Mouse (Mus musculus): ENCODE measurements around the gene Tmtc1. TPM values are rescaled to one million over a fixed set of nuclear protein-coding genes. Genes with fewer than 3 reads are reported as not detected.

Tmtc1 gene
- total RNA-seq, 1 experiment = 5.8 TPM

GRCm38 (mm10) chr6:148315106-148315505 is 129.1 kb downstream of the Tmtc1 start:
- Histone ChIP-seq H3K9ac (ENCODE audit: insufficient read depth, low read depth, low read length, poor library complexity, severe bottlenecking) (no peak overlapping the region), H3K27ac (ENCODE audit: insufficient read depth, low read depth, low read length, poor library complexity, severe bottlenecking) (no peak overlapping the region)
- in situ Hi-C loops (cut with MboI; ENCODE audit: low sequenced_read_pairs in 2 of 2, unreplicated experiment in 2 of 2) = no loop called here

GRCm38 (mm10) chr6:148310981-148311380 is 133.2 kb downstream of the Tmtc1 start:
- Histone ChIP-seq H3K36me3 (ENCODE audit: control insufficient read depth, insufficient read depth, low read length, poor library complexity, severe bottlenecking) (no peaks in the 10 kb centered on the region), H3K9ac (ENCODE audit: insufficient read depth, low read depth, low read length, poor library complexity, severe bottlenecking) (no peak overlapping the region), H3K4me1 (ENCODE audit: control insufficient read depth in 2 of 2, insufficient read depth in 2 of 2, low read length in 2 of 2, poor library complexity in 1 of 2) (no peaks in the 10 kb centered on the region), H3K27ac (ENCODE audit: insufficient read depth, low read depth, low read length, poor library complexity, severe bottlenecking) (no peak overlapping the region), H3K9me3 (ENCODE audit: control insufficient read depth, insufficient read depth, low read depth, low read length) (no peaks in the 10 kb centered on the region), H3K4me3 (ENCODE audit: insufficient read depth in 1 of 2, low read depth in 1 of 2, low read length in 2 of 2, poor library complexity in 1 of 2, severe bottlenecking in 1 of 2) (no peak overlapping the region)
- TF ChIP-seq CHD2 (IDR thresholded peaks at IDR 0.05; ENCODE audit: low read depth, low read length) = no peak
- TF ChIP-seq ZNF384 (IDR thresholded peaks at IDR 0.05; ENCODE audit: low read depth, low read length) = no peak
- TF ChIP-seq MAFK (IDR thresholded peaks at IDR 0.05; ENCODE audit: insufficient read depth, low read depth, low read length) = no peak
- no peak for TF ChIP-seq HCFC1 (IDR thresholded peaks at IDR 0.05; ENCODE audit: borderline replicate concordance, insufficient read depth, low read length)
- TF ChIP-seq ZC3H11A (IDR thresholded peaks at IDR 0.05; ENCODE audit: borderline replicate concordance, low read depth, low read length) = no peak
- DNase-seq (ENCODE audit: low read depth, low spot score) = no peak
- in situ Hi-C loops (cut with MboI; ENCODE audit: low sequenced_read_pairs in 2 of 2, unreplicated experiment in 2 of 2) = no loop called here

More at GRCm38 (mm10) chr6:148315106-148315505, 129.1 kb downstream of the Tmtc1 start:
- H3K4me3 ChIP-seq (ENCODE audit: insufficient read depth in 1 of 2, low read depth in 1 of 2, low read length in 2 of 2, poor library complexity in 1 of 2, severe bottlenecking in 1 of 2) = no peak overlapping the region
- no peaks in the 10 kb centered on the region for H3K9me3 ChIP-seq (ENCODE audit: control insufficient read depth, insufficient read depth, low read depth, low read length)
- H3K4me1 ChIP-seq (ENCODE audit: control insufficient read depth in 2 of 2, insufficient read depth in 2 of 2, low read length in 2 of 2, poor library complexity in 1 of 2) = no peaks in the 10 kb centered on the region
- DNase-seq (ENCODE audit: low read depth, low spot score) = no peak
- no peaks in the 10 kb centered on the region for H3K36me3 ChIP-seq (ENCODE audit: control insufficient read depth, insufficient read depth, low read length, poor library complexity, severe bottlenecking)
- no peak for TF ChIP-seq MAFK (IDR thresholded peaks at IDR 0.05; ENCODE audit: insufficient read depth, low read depth, low read length)
- no peak for TF ChIP-seq ZNF384 (IDR thresholded peaks at IDR 0.05; ENCODE audit: low read depth, low read length)
- TF ChIP-seq ZC3H11A (IDR thresholded peaks at IDR 0.05; ENCODE audit: borderline replicate concordance, low read depth, low read length) = no peak
- TF ChIP-seq HCFC1 (IDR thresholded peaks at IDR 0.05; ENCODE audit: borderline replicate concordance, insufficient read depth, low read length) = no peak
- no peak for TF ChIP-seq CHD2 (IDR thresholded peaks at IDR 0.05; ENCODE audit: low read depth, low read length)

GRCm38 (mm10) chr6:148305821-148306220 is 138.4 kb downstream of the Tmtc1 start:
- in situ Hi-C loops (cut with MboI; ENCODE audit: low sequenced_read_pairs in 2 of 2, unreplicated experiment in 2 of 2) = no loop called here
- Histone ChIP-seq H3K4me1 (ENCODE audit: control insufficient read depth in 2 of 2, insufficient read depth in 2 of 2, low read length in 2 of 2, poor library complexity in 1 of 2) (no peaks in the 10 kb centered on the region), H3K9me3 (ENCODE audit: control insufficient read depth, insufficient read depth, low read depth, low read length) (no peaks in the 10 kb centered on the region), H3K36me3 (ENCODE audit: control insufficient read depth, insufficient read depth, low read length, poor library complexity, severe bottlenecking) (no peaks in the 10 kb centered on the region), H3K4me3 (ENCODE audit: insufficient read depth in 1 of 2, low read depth in 1 of 2, low read length in 2 of 2, poor library complexity in 1 of 2, severe bottlenecking in 1 of 2) (no peak overlapping the region), H3K9ac (ENCODE audit: insufficient read depth, low read depth, low read length, poor library complexity, severe bottlenecking) (no peak overlapping the region), H3K27ac (ENCODE audit: insufficient read depth, low read depth, low read length, poor library complexity, severe bottlenecking) (no peak overlapping the region)
- no peak for TF ChIP-seq ZNF384 (IDR thresholded peaks at IDR 0.05; ENCODE audit: low read depth, low read length)
- no peak for TF ChIP-seq MAFK (IDR thresholded peaks at IDR 0.05; ENCODE audit: insufficient read depth, low read depth, low read length)
- TF ChIP-seq CHD2 (IDR thresholded peaks at IDR 0.05; ENCODE audit: low read depth, low read length) = no peak
- TF ChIP-seq ZC3H11A (IDR thresholded peaks at IDR 0.05; ENCODE audit: borderline replicate concordance, low read depth, low read length) = no peak
- no peak for TF ChIP-seq HCFC1 (IDR thresholded peaks at IDR 0.05; ENCODE audit: borderline replicate concordance, insufficient read depth, low read length)
- no peak for DNase-seq (ENCODE audit: low read depth, low spot score)

GRCm38 (mm10) chr6:148305191-148305590 is 139.0 kb downstream of the Tmtc1 start:
- no peak for TF ChIP-seq ZNF384 (IDR thresholded peaks at IDR 0.05; ENCODE audit: low read depth, low read length)
- TF ChIP-seq CHD2 (IDR thresholded peaks at IDR 0.05; ENCODE audit: low read depth, low read length) = no peak
- no peak for TF ChIP-seq MAFK (IDR thresholded peaks at IDR 0.05; ENCODE audit: insufficient read depth, low read depth, low read length)
- no peak for TF ChIP-seq HCFC1 (IDR thresholded peaks at IDR 0.05; ENCODE audit: borderline replicate concordance, insufficient read depth, low read length)
- no peak for TF ChIP-seq ZC3H11A (IDR thresholded peaks at IDR 0.05; ENCODE audit: borderline replicate concordance, low read depth, low read length)
- no peak for DNase-seq (ENCODE audit: low read depth, low spot score)
- Histone ChIP-seq H3K4me1 (ENCODE audit: control insufficient read depth in 2 of 2, insufficient read depth in 2 of 2, low read length in 2 of 2, poor library complexity in 1 of 2) (no peaks in the 10 kb centered on the region), H3K4me3 (ENCODE audit: insufficient read depth in 1 of 2, low read depth in 1 of 2, low read length in 2 of 2, poor library complexity in 1 of 2, severe bottlenecking in 1 of 2) (no peak overlapping the region), H3K36me3 (ENCODE audit: control insufficient read depth, insufficient read depth, low read length, poor library complexity, severe bottlenecking) (no peaks in the 10 kb centered on the region), H3K9me3 (ENCODE audit: control insufficient read depth, insufficient read depth, low read depth, low read length) (no peaks in the 10 kb centered on the region), H3K9ac (ENCODE audit: insufficient read depth, low read depth, low read length, poor library complexity, severe bottlenecking) (no peak overlapping the region), H3K27ac (ENCODE audit: insufficient read depth, low read depth, low read length, poor library complexity, severe bottlenecking) (no peak overlapping the region)
- in situ Hi-C loops (cut with MboI; ENCODE audit: low sequenced_read_pairs in 2 of 2, unreplicated experiment in 2 of 2) = no loop called here

- DNase-seq (ENCODE audit: low read depth, low spot score) = no peak
- no peaks in the 10 kb centered on the region for H3K36me3 ChIP-seq (ENCODE audit: control insufficient read depth, insufficient read depth, low read length, poor library complexity, severe bottlenecking)
- H3K4me1 ChIP-seq (ENCODE audit: control insufficient read depth in 2 of 2, insufficient read depth in 2 of 2, low read length in 2 of 2, poor library complexity in 1 of 2) = no peaks in the 10 kb centered on the region
- H3K9ac ChIP-seq (ENCODE audit: insufficient read depth, low read depth, low read length, poor library complexity, severe bottlenecking) = no peak overlapping the region
- no peak overlapping the region for H3K27ac ChIP-seq (ENCODE audit: insufficient read depth, low read depth, low read length, poor library complexity, severe bottlenecking)
- no peaks in the 10 kb centered on the region for H3K9me3 ChIP-seq (ENCODE audit: control insufficient read depth, insufficient read depth, low read depth, low read length)
- in situ Hi-C loops (cut with MboI; ENCODE audit: low sequenced_read_pairs in 2 of 2, unreplicated experiment in 2 of 2) = no loop called here
- no peak overlapping the region for H3K4me3 ChIP-seq (ENCODE audit: insufficient read depth in 1 of 2, low read depth in 1 of 2, low read length in 2 of 2, poor library complexity in 1 of 2, severe bottlenecking in 1 of 2)
- TF ChIP-seq HCFC1 (IDR thresholded peaks at IDR 0.05; ENCODE audit: borderline replicate concordance, insufficient read depth, low read length) (no peak), ZC3H11A (IDR thresholded peaks at IDR 0.05; ENCODE audit: borderline replicate concordance, low read depth, low read length) (no peak), ZNF384 (IDR thresholded peaks at IDR 0.05; ENCODE audit: low read depth, low read length) (no peak), CHD2 (IDR thresholded peaks at IDR 0.05; ENCODE audit: low read depth, low read length) (no peak), MAFK (IDR thresholded peaks at IDR 0.05; ENCODE audit: insufficient read depth, low read depth, low read length) (no peak)
Observed at GRCm38 (mm10) chr6:148302261-148302660, 141.9 kb downstream of the Tmtc1 start.

All from ES-E14 (cell line).